Mouse (Mus musculus): ENCODE data around the gene Cdk4.
A peak's percentile ranks its signal among the peaks of the same experiment; 100 is the strongest.
"Not testable (repeated sequence)": the region's sequence is repeated elsewhere in the genome, so short reads cannot be mapped to it uniquely, and the experiment has no call there.

Gene Cdk4

GRCm38 (mm10) chr10:127056490-127056889 is 6.8 kb upstream of the Cdk4 start:
- DNase-seq (ENCODE audit: low spot score in 2 of 2): no peak

- DNase-seq (ENCODE audit: low spot score in 2 of 2): peak; percentile 72 to 86
Measured at GRCm38 (mm10) chr10:127058161-127058560, 5.2 kb upstream of the Cdk4 start.

- DNase-seq (ENCODE audit: low spot score in 2 of 2): no peak
Measured at GRCm38 (mm10) chr10:127058708-127059107, 4.6 kb upstream of the Cdk4 start.

GRCm38 (mm10) chr10:127059174-127059967 is 4.0 kb upstream of the Cdk4 start:
- no peak for DNase-seq (ENCODE audit: low spot score in 2 of 2)

GRCm38 (mm10) chr10:127059968-127060916 is 3.1 kb upstream of the Cdk4 start, which contains the start of gene March9:
March9 (minus strand) TSS chr10:127060184.
- DNase-seq (ENCODE audit: low spot score in 2 of 2): peak in 1 of 2 experiments; percentile 72

- DNase-seq (ENCODE audit: low spot score in 2 of 2): no peak
Measured at GRCm38 (mm10) chr10:127061085-127061484, 2.2 kb upstream of the Cdk4 start.

GRCm38 (mm10) chr10:127061513-127061912 is 1.8 kb upstream of the Cdk4 start:
- no peak for DNase-seq (ENCODE audit: low spot score in 2 of 2)

GRCm38 (mm10) chr10:127062101-127062500 is 1.2 kb upstream of the Cdk4 start:
- not testable (repeated sequence) for DNase-seq (ENCODE audit: low spot score in 2 of 2)

- DNase-seq (ENCODE audit: low spot score in 2 of 2): no peak
Measured at GRCm38 (mm10) chr10:127062503-127062902, 831 bp upstream of the Cdk4 start.

GRCm38 (mm10) chr10:127063913-127064870 is 858 bp downstream of the Cdk4 start:
- DNase-seq (ENCODE audit: low spot score in 2 of 2): no peak

GRCm38 (mm10) chr10:127065981-127066380 is 2.6 kb downstream of the Cdk4 start:
- DNase-seq (ENCODE audit: low spot score in 2 of 2): no peak

GRCm38 (mm10) chr10:127066519-127067018 is 3.2 kb downstream of the Cdk4 start:
- no peak for DNase-seq (ENCODE audit: low spot score in 2 of 2)

- no peak for DNase-seq (ENCODE audit: low spot score in 2 of 2)
Measured at GRCm38 (mm10) chr10:127068360-127069038, 5.2 kb downstream of the Cdk4 start.

- DNase-seq (ENCODE audit: low spot score in 2 of 2): peak in 1 of 2 experiments; percentile 55
Measured at GRCm38 (mm10) chr10:127069281-127070189, 6.2 kb downstream of the Cdk4 start.

- DNase-seq (ENCODE audit: low spot score in 2 of 2): peak; percentile 63 to 80
Measured at GRCm38 (mm10) chr10:127070190-127071121, 7.1 kb downstream of the Cdk4 start, which contains the start of gene Tspan31. Tspan31 (minus strand) TSS chr10:127070264.

GRCm38 (mm10) chr10:127071203-127071602 is 7.9 kb downstream of the Cdk4 start:
- DNase-seq (ENCODE audit: low spot score in 2 of 2): no peak

GRCm38 (mm10) chr10:127072270-127072669 is 8.9 kb downstream of the Cdk4 start:
- DNase-seq (ENCODE audit: low spot score in 2 of 2): not testable (repeated sequence)

- not testable (repeated sequence) for DNase-seq (ENCODE audit: low spot score in 2 of 2)
Measured at GRCm38 (mm10) chr10:127072969-127073368, 9.6 kb downstream of the Cdk4 start.

Measured in cerebellum, postnatal 4 days (tissue).